21 mouse cellular contexts compared by ENCODE assay signal in the genomic region with DNA sequence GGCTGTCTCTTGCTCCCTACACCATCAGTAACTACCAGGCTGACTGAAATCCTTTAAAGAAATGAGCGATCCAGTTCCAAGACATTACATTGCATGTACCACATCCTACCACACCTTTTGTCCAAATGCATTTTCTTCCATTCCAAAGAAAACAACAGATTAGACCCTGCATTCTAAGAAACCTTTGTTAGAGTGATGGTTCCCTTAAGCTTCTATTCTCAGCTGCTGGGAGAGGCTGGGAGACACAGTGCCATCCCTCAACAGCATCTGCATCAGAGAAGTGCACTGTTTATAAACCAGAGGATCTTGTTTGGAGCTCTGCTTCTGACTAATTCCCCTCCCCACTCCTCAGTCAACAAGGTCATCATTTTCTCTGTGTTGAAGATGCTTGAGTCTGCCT. TPM values are rescaled to one million over a fixed set of nuclear protein-coding genes. Genes with fewer than 3 reads are reported as not detected.
"Had no signal": no experiment of that assay in that cellular context is flagged by ENCODE, and none has a peak within 500 bp of the region (broad histone marks: within the 10 kb centered on the region; RNA-seq: fewer than 3 reads in every experiment).

No protein-coding gene starts in this region.

- H3K9me3 ChIP-seq: lung, embryonic 15.5 days; megakaryocyte, embryonic 14.5 days; midbrain, embryonic 13.5 days; midbrain, embryonic 15.5 days; neural tube, embryonic 12.5 days; stomach, embryonic 15.5 days had no signal

- H3K27me3 ChIP-seq: lung, embryonic 15.5 days; megakaryocyte, embryonic 14.5 days; midbrain, embryonic 13.5 days; midbrain, embryonic 15.5 days; neural tube, embryonic 12.5 days; stomach, embryonic 15.5 days had no signal

- H3K27ac ChIP-seq: lung, embryonic 15.5 days; macrophage; midbrain, embryonic 13.5 days; midbrain, embryonic 15.5 days; neural tube, embryonic 12.5 days; stomach, embryonic 15.5 days; stomach, postnatal 0 days had no signal

- H3K4me2 ChIP-seq: lung, embryonic 15.5 days; midbrain, embryonic 11.5 days; midbrain, embryonic 13.5 days; midbrain, embryonic 15.5 days; neural tube, embryonic 12.5 days; stomach, embryonic 15.5 days had no signal

- H3K4me3 ChIP-seq: lung, embryonic 15.5 days; megakaryocyte, embryonic 14.5 days; midbrain, embryonic 13.5 days; midbrain, embryonic 15.5 days; neural tube, embryonic 12.5 days; stomach, embryonic 15.5 days had no signal

- H3K4me1 ChIP-seq: megakaryocyte, embryonic 14.5 days; midbrain, embryonic 13.5 days; midbrain, embryonic 15.5 days; neural tube, embryonic 12.5 days had no signal

- H3K9ac ChIP-seq: liver, postnatal 0 days; lung, embryonic 15.5 days; midbrain, embryonic 13.5 days; midbrain, embryonic 15.5 days; neural tube, embryonic 12.5 days; stomach, embryonic 15.5 days had no signal

- H3K36me3 ChIP-seq: lung, embryonic 15.5 days; midbrain, embryonic 13.5 days; midbrain, embryonic 15.5 days; neural tube, embryonic 12.5 days; stomach, embryonic 15.5 days had no signal

- DNase-seq: liver, postnatal 0 days; lung, adult 2 months; lung, postnatal 14 days; lung, postnatal 36 days; retina, postnatal 1 day; right cerebral cortex, adult 18-20 months; right cerebral cortex, postnatal 25 days; right cerebral cortex, postnatal 4 days; thymus, adult 2 months; thymus, postnatal 25 days; thymus, postnatal 4 days had no signal

- ATAC-seq: liver, postnatal 0 days; lung, postnatal 0 days; midbrain, embryonic 13.5 days; midbrain, embryonic 15.5 days had no signal

RNA-seq across cellular contexts. Expression of a gene that starts 27.1 kb away (rescaled TPM):
- polyA plus RNA-seq: macrophage had no signal
